Mouse (Mus musculus) lung, postnatal 0 days (tissue): Measurements from ENCODE around the gene Lsp1. TPM values are rescaled to one million over a fixed set of nuclear protein-coding genes. Genes with fewer than 3 reads are reported as not detected.

ENCODE experiments used
- ATAC-seq: fragments of 200-750 bp; cut with Nextera tagmentation; 2 replicates; pipeline ENCODE4 v1.8.0; 2017; ENCODE audit warnings: moderate library complexity
- DNase-seq: peaks from one replicate; pipeline ENCODE4 v3.0.0-alpha.2; 2016; ENCODE audit warnings: low spot score
- H3K27ac ChIP-seq: fragments of 300-500 bp; sonication (generic); 2 replicates; pipeline ENCODE4 v1.5.1; 2014; ENCODE audit warnings: antibody characterized with exemption, mild to moderate bottlenecking, low read length, mixed read lengths
- H3K27me3 ChIP-seq: fragments of 300-500 bp; sonication (generic); replicated peaks from 2 replicates; pipeline ENCODE4 v1.6.1; 2014; ENCODE audit warnings: low read length, mixed read lengths; ENCODE audit not compliant: insufficient read depth
- H3K36me3 ChIP-seq: fragments of 300-500 bp; sonication (generic); 2 replicates; pipeline ENCODE4 v1.6.1; 2014; ENCODE audit warnings: low read length, mixed read lengths; ENCODE audit not compliant: insufficient read depth
- H3K4me1 ChIP-seq: fragments of 300-500 bp; sonication (generic); 2 replicates; pipeline ENCODE4 v1.6.1; 2014; ENCODE audit warnings: antibody characterized with exemption, low read depth, low read length, mixed read lengths; ENCODE audit not compliant: insufficient read depth
- H3K4me2 ChIP-seq: fragments of 300-500 bp; sonication (generic); replicated peaks from 2 replicates; pipeline ENCODE4 v1.6.1; 2014; ENCODE audit warnings: low read depth, mild to moderate bottlenecking, low read length, moderate library complexity, mixed read lengths
- H3K4me3 ChIP-seq: fragments of 300-500 bp; sonication (generic); 2 replicates; pipeline ENCODE4 v1.5.1; 2014; ENCODE audit warnings: low read depth, low read length
- H3K9ac ChIP-seq: fragments of 300-500 bp; sonication (generic); replicated peaks from 2 replicates; pipeline ENCODE4 v1.6.1; 2014; ENCODE audit warnings: low read depth, mild to moderate bottlenecking
- H3K9me3 ChIP-seq: fragments of 300-500 bp; sonication (generic); 2 replicates; pipeline ENCODE4 v1.6.1; 2016; ENCODE audit warnings: low read length, mixed read lengths
- CTCF ChIP-seq: IDR thresholded peaks from 2 replicates; pipeline ENCODE4 v1.5.1; 2016; ENCODE audit warnings: antibody characterized with exemption, mild to moderate bottlenecking
- EP300 ChIP-seq: IDR thresholded peaks from 2 replicates; pipeline ENCODE4 v1.6.1; 2016; ENCODE audit warnings: antibody characterized with exemption, mild to moderate bottlenecking, control low read depth
- WGBS: fragments of 180-500 bp; shearing (Covaris S2); extraction: QIAGEN DNeasy Blood & Tissue Kit; methylation state at CpG from one replicate; pipeline ENCODE4 v1.1.7; 2014; 5-methylcytosine and 5-hydroxymethylcytosine counted together
- polyA plus RNA-seq: library from polyadenylated mRNA; unstranded; fragments of >200 nt; fragmentation: Nextera tagmentation; extraction: Ambion mirVana; gene quantifications from 2 replicates; pipeline ENCODE4 v1.2.1, GENCODE M21; 2015

The Lsp1 gene
- polyA plus RNA-seq, 1 experiment from 2014 or later = 92.3 TPM

DNA sequence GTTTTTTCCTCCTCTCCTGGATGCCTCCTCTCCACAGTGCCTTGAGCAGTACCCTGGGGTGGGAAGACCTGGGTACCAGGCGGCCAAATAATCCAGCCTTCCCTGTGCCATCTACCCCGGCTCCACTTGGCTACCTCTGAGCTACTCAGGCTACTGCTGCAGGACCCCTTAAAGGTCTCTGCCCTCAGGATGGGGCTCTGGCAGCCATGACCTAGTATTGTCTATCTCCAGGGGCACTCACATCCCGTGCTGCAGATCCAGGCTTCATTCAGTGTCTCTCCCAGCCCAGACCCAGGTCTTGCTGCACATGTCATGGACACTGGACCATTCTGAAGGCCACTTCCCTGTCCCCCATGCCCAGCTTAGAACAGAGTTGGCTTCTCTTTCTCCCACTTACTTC is 19.3 kb downstream of the Lsp1 start:
- no peak for ATAC-seq
- H3K9me3 ChIP-seq = no peaks in the 10 kb centered on the region
- peaks cover 8% of the 10 kb centered on the region; the same call in 1 of the 2 replicates for H3K4me1 ChIP-seq
- no peak overlapping the region for H3K9ac ChIP-seq
- H3K27ac ChIP-seq = no peak overlapping the region; the same call in 1 of the 2 replicates
- 89% methylated on average over 3 of the region's 3 CpGs for WGBS
- H3K4me2 ChIP-seq = no peak overlapping the region
- no peaks in the 10 kb centered on the region for H3K36me3 ChIP-seq
- H3K4me3 ChIP-seq = no peak overlapping the region
- DNase-seq = no peak
- no peaks in the 10 kb centered on the region for H3K27me3 ChIP-seq
- TF ChIP-seq CTCF (no peak), EP300 (no peak)

DNA sequence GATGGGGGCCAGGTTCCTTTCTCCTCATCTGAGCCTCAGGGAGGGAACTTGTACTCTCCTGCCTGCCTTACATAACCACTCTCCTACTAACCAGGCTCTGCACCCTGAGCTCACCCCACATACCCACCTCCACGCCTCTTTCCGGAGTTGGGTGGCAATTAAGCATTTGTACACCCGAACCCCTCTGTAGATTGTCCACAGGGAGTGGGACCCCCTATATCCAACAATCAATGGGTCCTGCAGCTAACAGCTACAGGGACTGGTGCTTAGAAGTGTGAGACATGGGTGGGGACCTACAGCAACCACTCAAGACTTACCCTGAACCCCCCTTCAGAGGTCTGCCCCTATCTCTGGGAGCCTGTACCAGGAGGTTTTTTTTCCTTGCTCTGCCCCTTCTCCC is 20.1 kb downstream of the Lsp1 start:
- Histone ChIP-seq H3K27me3 (no peaks in the 10 kb centered on the region), H3K4me3 (no peak overlapping the region), H3K36me3 (no peaks in the 10 kb centered on the region), H3K9me3 (no peaks in the 10 kb centered on the region), H3K4me2 (peak overlapping the region; percentile 66; the same call in 1 of the 2 replicates), H3K27ac (peak overlapping the region; percentile 88), H3K4me1 (peaks cover 8% of the 10 kb centered on the region; the same call in 1 of the 2 replicates), H3K9ac (no peak overlapping the region; the same call in 1 of the 2 replicates)
- ATAC-seq (no peak), DNase-seq (no peak)
- WGBS = 83% methylated on average over 3 of the region's 3 CpGs
- no peak for TF ChIP-seq EP300
- no peak for TF ChIP-seq CTCF

DNA sequence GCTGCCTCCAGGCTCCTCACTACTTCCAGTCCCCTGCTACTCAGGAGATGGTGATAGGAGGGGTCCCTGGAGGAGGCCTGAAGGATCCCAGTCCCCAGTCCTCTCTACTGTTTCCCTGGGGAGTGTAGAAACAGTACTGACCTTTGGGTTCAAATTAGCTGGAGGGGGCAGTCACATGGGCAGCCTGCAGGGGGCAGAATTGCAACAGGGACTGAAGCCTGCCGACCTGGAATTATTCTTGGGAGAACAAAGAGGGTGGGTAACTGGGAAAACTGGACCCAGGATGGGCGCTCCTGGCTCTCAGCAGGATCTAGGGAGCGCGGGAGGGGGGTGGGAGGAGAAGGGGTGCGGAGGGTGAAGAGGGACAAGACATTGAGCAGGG is 20.6 kb downstream of the Lsp1 start:
- ATAC-seq (peak; percentile 39), DNase-seq (peak; percentile 85)
- no peaks in the 10 kb centered on the region for H3K9me3 ChIP-seq
- no peaks in the 10 kb centered on the region for H3K36me3 ChIP-seq
- no peaks in the 10 kb centered on the region for H3K27me3 ChIP-seq
- peak overlapping the region; percentile 66 for H3K4me2 ChIP-seq
- H3K4me1 ChIP-seq = peaks cover 8% of the 10 kb centered on the region; the same call in 1 of the 2 replicates
- H3K9ac ChIP-seq = peak overlapping the region; percentile 48; the same call in 1 of the 2 replicates
- WGBS = 8% methylated on average over 5 of the region's 5 CpGs
- TF ChIP-seq EP300 = no peak
- peak; percentile 78 for TF ChIP-seq CTCF
- peak overlapping the region; percentile 88 for H3K27ac ChIP-seq
- H3K4me3 ChIP-seq = peak overlapping the region; percentile 6; the same call in 1 of the 2 replicates

DNA sequence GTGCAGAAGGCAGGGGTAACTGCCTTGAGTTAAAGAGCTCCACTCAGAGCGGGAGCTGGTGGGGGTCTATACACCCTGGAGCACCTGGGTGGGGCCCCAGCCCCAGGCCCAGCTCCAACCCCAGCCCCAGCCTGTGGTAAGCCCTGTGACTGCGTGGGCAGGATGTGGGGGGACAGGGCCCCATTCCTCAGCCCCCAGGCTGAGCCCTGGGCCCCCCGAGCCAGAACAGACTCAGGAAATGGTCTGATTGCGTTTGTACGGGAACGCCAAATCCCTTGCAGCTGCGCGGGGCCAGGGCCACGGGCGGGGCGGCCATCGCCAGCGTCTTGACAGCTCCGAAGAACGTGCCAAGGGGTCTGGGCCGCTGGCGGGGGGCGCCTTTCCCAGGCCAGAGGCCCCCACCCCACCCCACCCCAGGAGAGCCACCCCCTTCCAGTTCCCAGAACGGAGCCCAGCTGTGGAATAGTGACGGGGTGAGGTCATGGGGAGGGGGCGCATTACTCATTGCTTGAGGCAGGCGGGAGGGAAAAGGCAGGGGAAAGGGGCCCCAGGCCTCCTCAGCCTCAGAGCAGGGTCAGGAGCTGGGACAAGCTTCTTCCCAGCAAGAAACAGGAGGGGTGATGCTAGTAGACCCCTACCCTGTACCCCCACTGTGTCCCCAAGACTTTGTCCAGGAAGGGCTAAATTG is 21.1 kb downstream of the Lsp1 start:
- H3K4me1 ChIP-seq = peaks cover 8% of the 10 kb centered on the region; the same call in 1 of the 2 replicates
- no peaks in the 10 kb centered on the region for H3K27me3 ChIP-seq
- peak overlapping the region; percentile 66 for H3K4me2 ChIP-seq
- H3K36me3 ChIP-seq = no peaks in the 10 kb centered on the region
- no peaks in the 10 kb centered on the region for H3K9me3 ChIP-seq
- peak overlapping the region; percentile 48 for H3K9ac ChIP-seq
- WGBS = 7% methylated on average over 21 of the region's 22 CpGs
- DNase-seq (peak; percentile 80), ATAC-seq (peak; percentile 75)
- peak overlapping the region; percentile 88 for H3K27ac ChIP-seq
- H3K4me3 ChIP-seq = peak overlapping the region; percentile 6; the same call in 1 of the 2 replicates
- TF ChIP-seq EP300 (no peak), CTCF (no peak)

DNA sequence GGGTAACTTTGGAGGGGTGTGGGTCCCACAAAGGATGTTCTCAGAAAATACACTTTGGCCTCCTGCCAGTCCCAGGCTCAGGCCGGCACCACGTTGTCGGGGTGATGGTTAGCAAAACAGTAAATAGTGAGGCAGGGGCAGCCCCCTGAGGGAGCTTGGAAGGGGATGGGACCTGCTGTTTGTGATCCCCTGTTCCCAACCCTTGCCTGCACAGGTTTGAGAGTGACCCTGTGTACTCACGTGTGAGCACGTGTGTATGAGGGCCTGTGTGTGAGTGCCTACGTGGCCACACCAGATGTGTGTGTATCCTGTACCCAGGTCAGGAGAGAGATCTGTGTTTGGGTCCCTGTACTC is 21.6 kb downstream of the Lsp1 start:
- H3K27ac ChIP-seq = peak overlapping the region; percentile 88
- H3K36me3 ChIP-seq = no peaks in the 10 kb centered on the region
- WGBS = 23% methylated on average over 6 of the region's 6 CpGs
- no peak overlapping the region; the same call in 1 of the 2 replicates for H3K9ac ChIP-seq
- DNase-seq (peak; percentile 75), ATAC-seq (peak; percentile 50)
- no peaks in the 10 kb centered on the region for H3K9me3 ChIP-seq
- peaks cover 8% of the 10 kb centered on the region; the same call in 1 of the 2 replicates for H3K4me1 ChIP-seq
- no peak overlapping the region for H3K4me3 ChIP-seq
- peak overlapping the region; percentile 66; the same call in 1 of the 2 replicates for H3K4me2 ChIP-seq
- no peaks in the 10 kb centered on the region for H3K27me3 ChIP-seq
- no peak for TF ChIP-seq EP300
- no peak for TF ChIP-seq CTCF

DNA sequence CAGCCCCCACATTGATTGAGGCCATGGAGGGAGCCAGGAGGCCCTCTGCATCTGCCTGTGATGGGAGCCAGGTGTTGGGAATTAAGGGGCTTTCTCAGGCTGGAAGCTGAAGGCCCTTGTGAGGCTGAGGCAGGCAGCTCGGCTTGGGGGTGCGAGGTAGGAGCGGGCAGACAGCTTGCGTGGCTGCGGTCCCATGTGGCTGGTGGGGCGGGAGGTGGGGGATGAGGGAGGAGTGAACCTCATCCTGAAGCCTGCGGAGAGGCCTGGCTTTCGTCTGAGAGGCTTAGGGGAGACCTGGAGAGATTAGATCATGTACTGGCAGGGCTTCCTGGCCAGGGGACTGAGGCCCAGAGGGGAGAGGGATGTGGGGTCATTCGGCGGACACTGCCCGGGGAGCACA is 22.5 kb downstream of the Lsp1 start:
- H3K27ac ChIP-seq = no peak overlapping the region
- H3K9ac ChIP-seq = no peak overlapping the region
- no peak for TF ChIP-seq CTCF
- no peak for TF ChIP-seq EP300
- WGBS = 46% methylated on average over 11 of the region's 11 CpGs
- DNase-seq (no peak), ATAC-seq (no peak)
- H3K4me3 ChIP-seq = no peak overlapping the region
- H3K36me3 ChIP-seq = no peaks in the 10 kb centered on the region
- H3K27me3 ChIP-seq = no peaks in the 10 kb centered on the region
- no peaks in the 10 kb centered on the region for H3K9me3 ChIP-seq
- H3K4me2 ChIP-seq = no peak overlapping the region
- H3K4me1 ChIP-seq = peaks cover 8% of the 10 kb centered on the region; the same call in 1 of the 2 replicates
